12 mouse cellular contexts compared by ENCODE assay signal in genomic region chr16:26082831-26083230, GRCm38 (mm10). TPM values are rescaled to one million over a fixed set of nuclear protein-coding genes. Genes with fewer than 3 reads are reported as not detected.
DNase-seq lines count a peak whose midpoint lies in the region; TF ChIP-seq lines count a peak whose summit lies in the region.
"Had no signal": no experiment of that assay in that cellular context is flagged by ENCODE, and none has a peak within 500 bp of the region (broad histone marks: within the 10 kb centered on the region; RNA-seq: fewer than 3 reads in every experiment).

No protein-coding gene starts in this region.

- TF ChIP-seq CTCF in heart, adult 2 months (IDR thresholded peaks at IDR 0.05) = no peak

- intact Hi-C loops in heart, adult 2 months (cut with DNase I) = no loop called here
- intact Hi-C loops in heart, postnatal 25 days (cut with DNase I) = no loop called here

- no peaks in the 10 kb centered on the region for H3K27me3 ChIP-seq in heart, adult 2 months (ENCODE audit: control insufficient read depth, insufficient read depth, low read length)
- H3K27me3 ChIP-seq: forebrain, embryonic 12.5 days; hindbrain, embryonic 13.5 days had no signal

- DNase-seq in heart, adult 2 months = no peak
- DNase-seq in heart, postnatal 25 days (ENCODE audit: low spot score) = no peak
- DNase-seq in 3T3-L1 (ENCODE audit: low read depth, low spot score) = peak; percentile 77
- DNase-seq in kidney, adult 9 months = peak; percentile 95
- DNase-seq in thymus, adult 18-20 months = no peak
- no peak for DNase-seq in cerebellum, postnatal 14 days
- no peak for DNase-seq in urinary bladder, postnatal 10 days (ENCODE audit: low spot score)
- DNase-seq: cerebellum, postnatal 25 days had no signal

- no peak overlapping the region for H3K4me3 ChIP-seq in heart, adult 2 months
- no peak overlapping the region for H3K4me3 ChIP-seq in brown adipose tissue, adult 24 weeks (ENCODE audit: insufficient read depth, low read depth, low read length)
- H3K4me3 ChIP-seq: forebrain, embryonic 12.5 days; hindbrain, embryonic 13.5 days had no signal

- no peak for TF ChIP-seq POLR2A in heart, adult 2 months (IDR thresholded peaks at IDR 0.05; ENCODE audit: insufficient read depth, low read depth, low read length)

- 45% methylated on average over 1 of the region's 1 CpGs for WGBS in heart, adult 2 months

- no peak for TF ChIP-seq EP300 in heart, adult 2 months (IDR thresholded peaks at IDR 0.05; ENCODE audit: insufficient read depth, low read depth, low read length)

- H3K27ac ChIP-seq in heart, adult 2 months = peak overlapping the region; percentile 26; the same call in 1 of the 2 replicates
- peak overlapping the region; percentile 80 for H3K27ac ChIP-seq in brown adipose tissue, adult 24 weeks (replicated peaks; ENCODE audit: low read depth, low read length)
- H3K27ac ChIP-seq: forebrain, embryonic 12.5 days; hindbrain, embryonic 13.5 days had no signal

- no peak overlapping the region for H3K9ac ChIP-seq in heart, adult 2 months (ENCODE audit: low read depth, low read length)
- H3K9ac ChIP-seq: forebrain, embryonic 12.5 days; hindbrain, embryonic 13.5 days had no signal

- no peaks in the 10 kb centered on the region; the same call in 1 of the 2 replicates for H3K79me2 ChIP-seq in heart, adult 2 months (replicated peaks; ENCODE audit: control insufficient read depth, insufficient read depth, low read length)

- H3K36me3 ChIP-seq in heart, adult 2 months (ENCODE audit: control insufficient read depth, insufficient read depth, low read length) = no peaks in the 10 kb centered on the region; the same call in 1 of the 2 replicates
- H3K36me3 ChIP-seq: forebrain, embryonic 12.5 days; hindbrain, embryonic 13.5 days had no signal

- no peaks in the 10 kb centered on the region; the same call in 1 of the 2 replicates for H3K4me1 ChIP-seq in heart, adult 2 months (ENCODE audit: control insufficient read depth, insufficient read depth, low read length)
- H3K4me1 ChIP-seq in brown adipose tissue, adult 24 weeks (ENCODE audit: control insufficient read depth, insufficient read depth, insufficient read length, low read length) = peaks cover 5% of the 10 kb centered on the region

RNA-seq across cellular contexts. Expression of gene P3h2, which starts 22.8 kb away (rescaled TPM):
- total RNA-seq in heart, adult 2 months (2021) = 1 to 10 TPM; 4.2 to 4.3 TPM
- polyA plus RNA-seq in heart, adult 2 months (2012; rRNA removed) = 1.2 and 1.6 TPM in 2 replicates
- 1 to 10 TPM; 4.4 TPM for total RNA-seq in heart, postnatal 25 days (2021)
- 1.2 and 1.7 TPM in 2 replicates for polyA plus RNA-seq in brown adipose tissue, adult 24 weeks (2012; ENCODE audit: insufficient read depth, insufficient read length, missing spikeins)
- total RNA-seq: megakaryocyte progenitor cell, adult 5-6 weeks had no signal

Comparison
In these comparisons a context has a peak if more than half of its experiments do, and no peak if none do; other contexts are left out.
1. DNase-seq: peak in 3T3-L1 (single experiment) and kidney, adult 9 months (single experiment); none in heart, adult 2 months (0 of 2), heart, postnatal 25 days (single experiment), thymus, adult 18-20 months (0 of 2), cerebellum, postnatal 14 days (0 of 2) and urinary bladder, postnatal 10 days (single experiment).